Mouse (Mus musculus): ENCODE measurements around the gene Galnt2. TPM values are rescaled to one million over a fixed set of nuclear protein-coding genes. Genes with fewer than 3 reads are reported as not detected.

Galnt2 gene
- polyA plus RNA-seq, 1 experiment, result 20.7 TPM

GRCm38 (mm10) chr8:124323356-124323755 lies 92.2 kb downstream of the Galnt2 start:
- no peak for DNase-seq (ENCODE audit: low read depth)

GRCm38 (mm10) chr8:124328259-124328658 lies 97.1 kb downstream of the Galnt2 start:
- DNase-seq (ENCODE audit: low read depth), result no peak

- DNase-seq (ENCODE audit: low read depth), result no peak
Observed at GRCm38 (mm10) chr8:124329690-124330089, 98.5 kb downstream of the Galnt2 start.

GRCm38 (mm10) chr8:124330433-124330832 lies 99.2 kb downstream of the Galnt2 start:
- no peak for DNase-seq (ENCODE audit: low read depth)

- DNase-seq (ENCODE audit: low read depth), result no peak
Observed at GRCm38 (mm10) chr8:124331094-124331493, 99.9 kb downstream of the Galnt2 start.

GRCm38 (mm10) chr8:124331706-124332105 lies 100.5 kb downstream of the Galnt2 start:
- DNase-seq (ENCODE audit: low read depth), result no peak

GRCm38 (mm10) chr8:124336302-124336701 lies 105.1 kb downstream of the Galnt2 start:
- DNase-seq (ENCODE audit: low read depth), result no peak

GRCm38 (mm10) chr8:124339742-124340141 lies 108.6 kb downstream of the Galnt2 start:
- DNase-seq (ENCODE audit: low read depth), result no peak

- DNase-seq (ENCODE audit: low read depth), result no peak
Observed at GRCm38 (mm10) chr8:124340360-124341068, 109.3 kb downstream of the Galnt2 start.

- no peak for DNase-seq (ENCODE audit: low read depth)
Observed at GRCm38 (mm10) chr8:124343151-124343550, 112.0 kb downstream of the Galnt2 start.

GRCm38 (mm10) chr8:124343991-124344390 lies 112.8 kb downstream of the Galnt2 start:
- no peak for DNase-seq (ENCODE audit: low read depth)

GRCm38 (mm10) chr8:124345098-124345497 lies 113.9 kb downstream of the Galnt2 start:
- DNase-seq (ENCODE audit: low read depth), result no peak

- DNase-seq (ENCODE audit: low read depth), result no peak
Observed at GRCm38 (mm10) chr8:124346852-124347523, 115.8 kb downstream of the Galnt2 start.

- DNase-seq (ENCODE audit: low read depth), result no peak
Observed at GRCm38 (mm10) chr8:124348087-124348486, 116.9 kb downstream of the Galnt2 start.

GRCm38 (mm10) chr8:124349663-124350062 lies 118.5 kb downstream of the Galnt2 start:
- DNase-seq (ENCODE audit: low read depth), result no peak

- no peak for DNase-seq (ENCODE audit: low read depth)
Observed at GRCm38 (mm10) chr8:124351636-124352035, 120.4 kb downstream of the Galnt2 start.

GRCm38 (mm10) chr8:124360911-124361310 lies 129.7 kb downstream of the Galnt2 start:
- DNase-seq (ENCODE audit: low read depth), result no peak

- no peak for DNase-seq (ENCODE audit: low read depth)
Observed at GRCm38 (mm10) chr8:124361773-124362427, 130.7 kb downstream of the Galnt2 start.

- no peak for DNase-seq (ENCODE audit: low read depth)
Observed at GRCm38 (mm10) chr8:124362589-124362988, 131.4 kb downstream of the Galnt2 start.

- no peak for DNase-seq (ENCODE audit: low read depth)
Observed at GRCm38 (mm10) chr8:124363337-124363736, 132.1 kb downstream of the Galnt2 start.

- DNase-seq (ENCODE audit: low read depth), result no peak
Observed at GRCm38 (mm10) chr8:124368213-124368612, 137.0 kb downstream of the Galnt2 start.

GRCm38 (mm10) chr8:124370422-124371183 lies 139.4 kb downstream of the Galnt2 start:
- no peak for DNase-seq (ENCODE audit: low read depth)
